Mouse (Mus musculus) limb, embryonic 15.5 days (tissue): Measurements from ENCODE around the gene Rtn1. TPM values are rescaled to one million over a fixed set of nuclear protein-coding genes. Genes with fewer than 3 reads are reported as not detected.

ENCODE experiments used
- ATAC-seq: fragments of 200-750 bp; cut with Nextera tagmentation; 2 replicates; pipeline ENCODE4 v1.8.0; 2017; ENCODE audit warnings: low read depth, moderate TSS enrichment; ENCODE audit not compliant: insufficient number of reproducible peaks, low FRiP score, low TSS enrichment
- H3K27ac ChIP-seq: fragments of 300-500 bp; sonication (generic); 2 replicates; pipeline ENCODE4 v1.5.1; 2015; ENCODE audit warnings: moderate library complexity, mild to moderate bottlenecking, inconsistent platforms
- H3K27me3 ChIP-seq: fragments of 300-500 bp; sonication (generic); 2 replicates; pipeline ENCODE4 v1.6.1; 2015; ENCODE audit warnings: inconsistent platforms
- H3K36me3 ChIP-seq: fragments of 300-500 bp; sonication (generic); 2 replicates; pipeline ENCODE4 v1.6.1; 2015; ENCODE audit warnings: inconsistent platforms
- H3K4me1 ChIP-seq: fragments of 300-500 bp; sonication (generic); 2 replicates; pipeline ENCODE4 v1.6.1; 2015; ENCODE audit warnings: inconsistent platforms
- H3K4me2 ChIP-seq: fragments of 300-500 bp; sonication (generic); 2 replicates; pipeline ENCODE4 v1.6.1; 2015; ENCODE audit warnings: mild to moderate bottlenecking, inconsistent platforms
- H3K4me3 ChIP-seq: fragments of 300-500 bp; sonication (generic); 2 replicates; pipeline ENCODE4 v1.5.1; 2015; ENCODE audit warnings: mild to moderate bottlenecking, inconsistent platforms
- H3K9ac ChIP-seq: fragments of 300-500 bp; sonication (generic); 2 replicates; pipeline ENCODE4 v1.6.1; 2015; ENCODE audit warnings: inconsistent platforms
- H3K9me3 ChIP-seq: fragments of 300-500 bp; sonication (generic); 2 replicates; pipeline ENCODE4 v1.6.1; 2016; ENCODE audit warnings: inconsistent platforms
- WGBS: fragments of 180-500 bp; shearing (Covaris S2); methylation state at CpG from one replicate; pipeline ENCODE4 v1.1.7; 2015; 5-methylcytosine and 5-hydroxymethylcytosine counted together
- polyA plus RNA-seq: library from polyadenylated mRNA; unstranded; fragments of >200 nt; fragmentation: Nextera tagmentation; extraction: Ambion mirVana; gene quantifications from 2 replicates; pipeline ENCODE4 v1.2.1, GENCODE M21; 2015

Rtn1 gene
- polyA plus RNA-seq, 1 experiment from 2014 or later: 6.8 TPM

DNA sequence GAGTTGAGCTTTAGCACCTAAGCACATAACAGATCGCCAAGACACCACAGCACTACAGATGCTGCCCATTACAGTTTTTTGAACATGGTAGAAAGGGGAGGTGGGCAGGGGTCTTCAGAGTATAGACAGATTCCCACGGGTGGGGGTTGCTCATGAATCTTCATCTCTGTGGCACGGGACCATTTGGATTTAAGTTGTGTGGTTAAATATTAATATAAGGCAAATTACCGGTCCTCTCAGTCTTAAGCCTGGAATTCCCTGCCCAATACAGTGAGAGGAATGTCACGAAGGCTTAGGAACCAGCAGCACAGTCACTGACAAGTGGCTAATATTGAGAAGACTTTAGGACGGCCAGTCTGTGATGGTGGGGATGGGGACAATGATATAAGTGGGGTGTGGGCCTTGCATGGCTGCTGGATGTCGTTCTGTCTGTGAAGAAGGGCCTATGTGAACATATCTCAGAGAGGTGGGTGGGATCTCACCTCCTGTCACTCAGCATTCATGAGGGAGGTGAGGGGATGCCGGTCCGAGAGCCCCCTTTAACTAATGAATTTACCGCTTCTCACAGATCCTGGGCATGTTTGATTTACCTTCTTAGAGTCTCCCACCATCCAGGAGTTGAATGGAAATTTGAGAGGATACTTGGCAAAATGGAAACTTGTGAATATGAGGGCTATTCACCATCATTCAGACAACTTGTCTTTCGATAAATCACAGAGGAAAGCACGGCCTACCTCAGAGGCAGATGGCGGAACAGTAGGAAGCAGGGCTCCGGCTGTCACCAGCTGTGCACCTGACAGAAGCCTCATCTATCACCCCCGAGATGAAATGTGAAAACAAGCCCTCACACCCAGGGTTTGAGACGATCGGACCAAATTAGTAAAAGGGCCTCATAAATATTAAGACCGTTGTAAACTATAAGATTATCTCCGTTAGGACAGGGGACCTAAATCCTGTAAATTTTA, 175.7 kb downstream of the Rtn1 start:
- Histone ChIP-seq H3K4me1 (peaks cover 7% of the 10 kb centered on the region; the same call in 1 of the 2 replicates), H3K4me2 (no peak overlapping the region), H3K27me3 (peaks cover 31% of the 10 kb centered on the region), H3K9ac (no peak overlapping the region), H3K27ac (no peak overlapping the region), H3K36me3 (no peaks in the 10 kb centered on the region), H3K9me3 (no peaks in the 10 kb centered on the region), H3K4me3 (no peak overlapping the region)
- no peak for ATAC-seq
- 83% methylated on average over 19 of the region's 19 CpGs for WGBS

- Histone ChIP-seq H3K9me3 (no peaks in the 10 kb centered on the region), H3K9ac (no peak overlapping the region), H3K4me3 (no peak overlapping the region), H3K27me3 (peaks cover 21% of the 10 kb centered on the region), H3K27ac (no peak overlapping the region), H3K4me2 (no peak overlapping the region), H3K36me3 (no peaks in the 10 kb centered on the region), H3K4me1 (peaks cover 7% of the 10 kb centered on the region; the same call in 1 of the 2 replicates)
- WGBS: 85% methylated on average over 3 of the region's 3 CpGs
- no peak for ATAC-seq
Observed at GRCm38 (mm10) chr12:72232176-72232575, 176.7 kb downstream of the Rtn1 start.

DNA sequence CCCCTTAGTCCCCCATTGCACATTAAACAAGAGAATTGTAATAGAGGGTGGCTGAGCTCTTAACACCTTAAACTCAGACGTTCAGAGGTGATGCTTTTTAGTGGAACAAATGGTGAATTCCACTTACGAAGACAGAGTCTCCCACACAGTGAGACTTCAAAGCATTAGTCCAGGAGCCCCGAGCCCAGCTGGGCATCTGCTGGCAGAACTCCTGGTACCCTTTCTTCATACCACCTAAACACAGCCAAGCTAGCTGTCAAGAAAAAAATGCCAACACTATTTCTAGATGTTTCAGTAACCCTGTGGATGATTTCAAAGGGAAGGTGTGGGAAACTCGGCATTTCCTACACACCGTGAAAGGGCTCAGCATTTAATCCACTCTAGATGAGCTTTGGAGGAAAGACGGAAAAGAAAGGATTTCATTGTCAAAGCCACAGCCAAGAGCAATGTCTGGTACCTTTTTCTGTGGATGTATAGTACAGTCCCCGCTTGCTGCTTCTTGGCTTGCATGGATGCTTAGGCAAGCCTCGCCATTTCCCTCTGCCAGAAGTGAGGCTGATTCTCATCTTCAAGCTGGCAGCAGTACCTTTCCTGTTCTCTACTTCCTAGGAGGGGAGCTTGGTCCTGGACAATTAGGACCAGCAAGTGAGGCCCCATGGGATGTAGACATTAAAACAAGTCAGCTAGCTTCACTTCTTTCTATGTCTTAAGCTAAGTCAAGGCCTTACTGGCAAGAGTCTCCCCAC, 179.2 kb downstream of the Rtn1 start:
- no peak for ATAC-seq
- peaks cover 2% of the 10 kb centered on the region; the same call in 1 of the 2 replicates for H3K27me3 ChIP-seq
- no peak overlapping the region for H3K9ac ChIP-seq
- H3K4me3 ChIP-seq: no peak overlapping the region
- no peak overlapping the region for H3K27ac ChIP-seq
- no peaks in the 10 kb centered on the region for H3K4me1 ChIP-seq
- 59% methylated on average over 8 of the region's 8 CpGs for WGBS
- H3K36me3 ChIP-seq: no peaks in the 10 kb centered on the region
- no peak overlapping the region for H3K4me2 ChIP-seq
- H3K9me3 ChIP-seq: no peaks in the 10 kb centered on the region

- Histone ChIP-seq H3K4me1 (no peaks in the 10 kb centered on the region), H3K27ac (no peak overlapping the region), H3K4me2 (no peak overlapping the region), H3K9me3 (no peaks in the 10 kb centered on the region), H3K4me3 (no peak overlapping the region), H3K9ac (no peak overlapping the region), H3K36me3 (no peaks in the 10 kb centered on the region), H3K27me3 (no peaks in the 10 kb centered on the region)
- 78% methylated on average over 6 of the region's 6 CpGs for WGBS
- ATAC-seq: no peak
Observed at GRCm38 (mm10) chr12:72227731-72228130, 181.1 kb downstream of the Rtn1 start.

DNA sequence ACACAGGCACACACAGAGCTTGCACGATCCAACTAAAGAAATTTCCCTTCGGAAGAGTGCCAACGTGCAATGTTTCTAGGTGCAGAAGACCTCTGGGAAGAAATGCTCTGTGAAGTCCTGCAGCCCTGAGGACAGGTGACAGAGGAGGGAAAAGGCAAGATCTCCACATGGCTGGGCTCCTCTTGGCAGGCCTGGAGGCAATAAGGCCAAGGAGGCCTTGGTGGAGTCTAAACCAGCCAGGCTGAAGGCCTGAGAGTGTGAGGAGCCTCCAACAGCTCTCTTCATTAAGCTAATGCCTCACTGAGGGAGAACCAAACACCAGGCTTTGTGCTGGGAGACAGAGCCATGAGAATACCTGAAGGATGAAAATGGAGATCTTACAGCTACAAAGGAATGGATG, 183.5 kb downstream of the Rtn1 start:
- Histone ChIP-seq H3K4me2 (no peak overlapping the region), H3K4me3 (no peak overlapping the region), H3K9me3 (no peaks in the 10 kb centered on the region), H3K27me3 (no peaks in the 10 kb centered on the region), H3K4me1 (no peaks in the 10 kb centered on the region), H3K9ac (no peak overlapping the region), H3K27ac (no peak overlapping the region), H3K36me3 (no peaks in the 10 kb centered on the region)
- 92% methylated on average over 3 of the region's 3 CpGs for WGBS
- no peak for ATAC-seq

GRCm38 (mm10) chr12:72223557-72224102, 185.2 kb downstream of the Rtn1 start:
- Histone ChIP-seq H3K27ac (no peak overlapping the region), H3K27me3 (no peaks in the 10 kb centered on the region), H3K9ac (no peak overlapping the region), H3K4me3 (no peak overlapping the region), H3K36me3 (no peaks in the 10 kb centered on the region), H3K4me1 (no peaks in the 10 kb centered on the region), H3K9me3 (no peaks in the 10 kb centered on the region), H3K4me2 (no peak overlapping the region)
- 93% methylated on average over 16 of the region's 16 CpGs for WGBS
- no peak for ATAC-seq

DNA sequence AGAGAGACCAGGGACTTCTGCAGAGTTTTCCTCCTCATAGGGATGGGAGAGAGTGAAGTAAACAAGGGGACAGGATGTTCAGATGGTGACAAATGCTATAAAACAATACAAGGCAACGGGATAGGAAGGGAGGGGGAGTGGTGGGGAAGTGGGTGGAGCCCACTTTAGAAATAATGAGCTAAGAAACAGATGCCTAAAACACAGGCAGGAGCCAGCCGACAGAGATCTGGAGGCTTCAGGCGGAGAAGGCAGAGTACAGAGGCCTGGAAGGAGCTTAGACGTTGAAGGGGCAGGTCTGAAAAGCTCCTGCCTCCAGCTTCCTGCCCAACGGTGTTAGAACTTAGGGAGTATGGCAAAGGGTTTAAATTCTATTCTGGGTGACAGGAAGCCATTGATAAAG, 195.3 kb downstream of the Rtn1 start:
- Histone ChIP-seq H3K27ac (no peak overlapping the region), H3K9me3 (no peaks in the 10 kb centered on the region), H3K4me1 (no peaks in the 10 kb centered on the region), H3K4me2 (no peak overlapping the region), H3K4me3 (no peak overlapping the region), H3K27me3 (no peaks in the 10 kb centered on the region), H3K9ac (no peak overlapping the region), H3K36me3 (no peaks in the 10 kb centered on the region)
- ATAC-seq: no peak
- WGBS: 21% methylated on average over 5 of the region's 5 CpGs

DNA sequence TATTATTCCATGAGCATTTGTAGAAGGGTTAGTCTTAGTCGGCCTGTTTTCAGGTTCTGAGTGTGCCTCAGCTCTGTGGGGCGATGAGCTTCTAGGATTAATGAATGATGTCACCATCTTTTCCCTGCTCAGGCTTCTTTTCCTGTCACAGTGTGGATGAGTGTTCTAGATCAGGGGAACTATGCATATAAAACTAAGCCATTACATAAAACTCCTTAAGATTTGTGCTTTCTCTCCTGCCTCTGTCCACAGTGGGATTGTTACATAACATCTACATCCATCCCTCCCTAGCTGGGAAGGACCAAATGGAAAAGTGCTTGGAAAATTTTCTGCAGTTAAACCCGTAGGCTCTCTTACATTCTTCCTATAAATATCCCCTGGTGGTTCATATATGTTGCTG, 208.0 kb downstream of the Rtn1 start:
- Histone ChIP-seq H3K4me1 (no peaks in the 10 kb centered on the region), H3K4me3 (no peak overlapping the region), H3K27ac (no peak overlapping the region), H3K4me2 (no peak overlapping the region), H3K36me3 (no peaks in the 10 kb centered on the region), H3K27me3 (no peaks in the 10 kb centered on the region), H3K9ac (no peak overlapping the region), H3K9me3 (no peaks in the 10 kb centered on the region)
- WGBS: 78% methylated on average over 3 of the region's 3 CpGs
- no peak for ATAC-seq

- Histone ChIP-seq H3K4me2 (no peak overlapping the region), H3K27me3 (no peaks in the 10 kb centered on the region), H3K4me3 (no peak overlapping the region)
Observed at GRCm38 (mm10) chr12:72197925-72198486, 210.8 kb downstream of the Rtn1 start.

DNA sequence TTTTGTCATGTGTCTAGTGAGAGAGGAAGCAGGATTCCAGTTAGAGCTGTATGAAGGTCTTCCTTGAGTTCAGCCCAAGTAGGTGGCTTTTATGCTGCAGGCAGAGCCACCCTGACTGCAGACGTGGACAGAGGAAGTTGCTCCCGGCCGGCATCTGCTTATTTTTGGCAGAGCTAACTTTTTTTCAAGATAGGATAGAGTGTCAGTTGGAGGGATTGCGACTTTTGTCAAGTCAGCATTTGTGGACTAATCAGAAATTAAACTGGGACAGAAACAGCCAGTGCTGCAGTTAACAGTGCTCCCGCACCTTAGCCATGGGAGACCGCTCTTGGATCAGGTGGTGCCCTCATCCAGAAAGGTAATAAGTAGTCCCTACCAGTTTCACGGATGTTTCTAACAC, 211.4 kb downstream of the Rtn1 start:
- H3K4me3 ChIP-seq: no peak overlapping the region
- H3K36me3 ChIP-seq: no peaks in the 10 kb centered on the region
- H3K4me1 ChIP-seq: no peaks in the 10 kb centered on the region
- no peak overlapping the region for H3K4me2 ChIP-seq
- no peak overlapping the region for H3K9ac ChIP-seq
- no peaks in the 10 kb centered on the region for H3K27me3 ChIP-seq
- no peak for ATAC-seq
- no peak overlapping the region for H3K27ac ChIP-seq
- WGBS: 58% methylated on average over 7 of the region's 7 CpGs
- no peaks in the 10 kb centered on the region for H3K9me3 ChIP-seq

More at GRCm38 (mm10) chr12:72197925-72198486, 210.8 kb downstream of the Rtn1 start:
- Histone ChIP-seq H3K27ac (no peak overlapping the region), H3K9ac (no peak overlapping the region), H3K4me1 (no peaks in the 10 kb centered on the region), H3K36me3 (no peaks in the 10 kb centered on the region), H3K9me3 (no peaks in the 10 kb centered on the region)
- WGBS: 49% methylated on average over 18 of the region's 18 CpGs
- no peak for ATAC-seq

DNA sequence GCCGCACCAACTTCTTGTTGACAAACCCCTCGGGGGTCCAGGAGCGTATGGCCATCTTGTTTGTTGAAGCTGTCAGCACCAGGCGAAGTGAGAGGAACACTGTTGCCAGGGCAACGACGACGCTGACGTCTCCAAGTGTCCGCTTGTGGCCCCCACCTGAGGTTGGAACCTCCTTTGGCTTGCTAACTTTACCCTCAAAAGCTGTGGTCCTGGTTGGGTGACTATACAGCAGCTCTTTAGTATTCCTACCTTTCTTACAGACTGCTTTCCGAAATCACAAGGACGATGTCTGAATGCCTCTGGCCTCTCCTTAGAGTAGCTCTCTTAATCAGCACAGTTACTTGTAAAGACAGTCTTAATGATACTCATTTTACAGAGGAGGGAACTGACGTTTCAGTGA, 223.9 kb downstream of the Rtn1 start, which contains the start of gene Ccdc175:
Gene Ccdc175, minus strand, starts transcription at position 101 of the 400 bp plus-strand sequence.
- no peak within 1 kb of the TSS for H3K27ac ChIP-seq

More for the DNA sequence above, 223.9 kb downstream of the Rtn1 start, which contains the start of gene Ccdc175:
- Histone ChIP-seq H3K36me3 (no peaks in the 10 kb centered on the region), H3K4me3 (no peak within 1 kb of the TSS), H3K9me3 (no peaks in the 10 kb centered on the region), H3K4me2 (no peak within 1 kb of the TSS), H3K27me3 (no peaks in the 10 kb centered on the region), H3K9ac (no peak within 1 kb of the TSS), H3K4me1 (no peaks in the 10 kb centered on the region)
- no peak for ATAC-seq
- 85% methylated on average over 12 of the region's 12 CpGs for WGBS
